Mouse (Mus musculus) embryonic facial prominence, embryonic 14.5 days (tissue): ENCODE measurements at regions not wholly inside any gene's neighbourhood (a gene's known extent, or its start where the extent isn't known, plus 50 kb on each side); places are given as distances from the start of the nearest gene placed in this dataset.

Experiments
- ATAC-seq: fragments of 200-750 bp; cut with Nextera tagmentation; 2 replicates; pipeline ENCODE4 v1.8.0; 2017; ENCODE audit warnings: low read depth, moderate number of reproducible peaks, moderate TSS enrichment
- DNase-seq: peaks from one replicate; pipeline ENCODE4 v3.0.0-alpha.2; 2015; ENCODE audit warnings: low spot score
- H3K27ac ChIP-seq: fragments of 300-500 bp; sonication (generic); replicated peaks from 2 replicates; pipeline ENCODE4 v1.5.1; 2014; ENCODE audit warnings: low read depth, mild to moderate bottlenecking, low read length, moderate library complexity
- H3K27me3 ChIP-seq: fragments of 300-500 bp; sonication (generic); replicated peaks from 2 replicates; pipeline ENCODE4 v1.6.1; 2014; ENCODE audit warnings: low read length; ENCODE audit not compliant: control insufficient read depth, insufficient read depth
- H3K36me3 ChIP-seq: fragments of 300-500 bp; sonication (generic); 2 replicates; pipeline ENCODE4 v1.6.1; 2014; ENCODE audit warnings: low read length, mixed read lengths; ENCODE audit not compliant: control insufficient read depth, insufficient read depth
- H3K4me1 ChIP-seq: fragments of 300-500 bp; sonication (generic); 2 replicates; pipeline ENCODE4 v1.6.1; 2014; ENCODE audit warnings: antibody characterized with exemption, low read length; ENCODE audit not compliant: control insufficient read depth, insufficient read depth
- H3K4me2 ChIP-seq: fragments of 300-500 bp; sonication (generic); 2 replicates; pipeline ENCODE4 v1.6.1; 2014; ENCODE audit warnings: low read depth, mild to moderate bottlenecking, low read length, moderate library complexity, mixed read lengths
- H3K4me3 ChIP-seq: fragments of 300-500 bp; sonication (generic); 2 replicates; pipeline ENCODE4 v1.5.1; 2014; ENCODE audit warnings: low read depth, mild to moderate bottlenecking, low read length
- H3K9ac ChIP-seq: fragments of 300-500 bp; sonication (generic); 2 replicates; pipeline ENCODE4 v1.6.1; 2014; ENCODE audit warnings: low read depth, mild to moderate bottlenecking, low read length, moderate library complexity, mixed read lengths
- H3K9me3 ChIP-seq: fragments of 300-500 bp; sonication (generic); 2 replicates; pipeline ENCODE4 v1.6.1; 2016; ENCODE audit warnings: low read length; ENCODE audit not compliant: control insufficient read depth
- WGBS: fragments of 180-500 bp; shearing (Covaris S2); extraction: QIAGEN DNeasy Blood & Tissue Kit; methylation state at CpG from one replicate; pipeline ENCODE4 v1.1.7; 2014; 5-methylcytosine and 5-hydroxymethylcytosine counted together

DNA sequence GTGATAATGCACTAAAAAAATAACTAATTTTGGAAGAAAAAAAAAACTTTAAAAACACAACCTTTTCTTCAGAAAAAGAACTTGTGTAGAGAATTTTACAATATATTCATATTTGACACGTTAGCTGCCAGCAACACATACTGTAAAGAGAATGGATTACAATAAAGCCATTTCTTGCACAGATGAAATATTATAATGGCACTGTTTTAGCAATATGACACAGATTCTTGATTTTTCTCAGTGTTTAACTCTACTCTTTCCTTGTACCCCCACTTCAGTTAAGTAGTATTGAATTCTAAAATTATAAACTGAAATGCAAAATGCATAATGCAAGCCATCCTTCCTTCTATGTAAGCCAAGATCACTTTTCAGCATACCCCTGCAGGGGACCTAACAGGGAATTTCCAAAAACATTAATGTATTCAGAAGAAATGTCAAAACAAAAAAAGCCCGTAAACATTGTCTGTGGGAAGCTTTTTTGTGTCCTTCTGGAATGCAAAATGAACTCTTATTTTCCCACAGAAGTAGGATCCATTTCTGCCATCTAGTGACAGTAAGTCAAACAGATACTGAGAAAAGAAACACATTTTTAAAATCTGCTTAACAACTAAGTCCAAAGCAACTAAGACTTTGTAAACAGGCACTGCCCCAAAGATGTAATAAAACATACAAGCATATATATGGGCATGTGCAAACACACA lies 501.1 kb upstream of the Arrdc3 start:
- Histone ChIP-seq H3K4me3 (no peak overlapping the region), H3K36me3 (no peaks in the 10 kb centered on the region), H3K9ac (no peak overlapping the region), H3K9me3 (no peaks in the 10 kb centered on the region), H3K27ac (no peak overlapping the region), H3K27me3 (no peaks in the 10 kb centered on the region), H3K4me2 (no peak overlapping the region), H3K4me1 (no peaks in the 10 kb centered on the region)
- no peak for ATAC-seq
- peak; percentile 72 for DNase-seq
- WGBS: 42% methylated on average over 2 of the region's 2 CpGs

DNA sequence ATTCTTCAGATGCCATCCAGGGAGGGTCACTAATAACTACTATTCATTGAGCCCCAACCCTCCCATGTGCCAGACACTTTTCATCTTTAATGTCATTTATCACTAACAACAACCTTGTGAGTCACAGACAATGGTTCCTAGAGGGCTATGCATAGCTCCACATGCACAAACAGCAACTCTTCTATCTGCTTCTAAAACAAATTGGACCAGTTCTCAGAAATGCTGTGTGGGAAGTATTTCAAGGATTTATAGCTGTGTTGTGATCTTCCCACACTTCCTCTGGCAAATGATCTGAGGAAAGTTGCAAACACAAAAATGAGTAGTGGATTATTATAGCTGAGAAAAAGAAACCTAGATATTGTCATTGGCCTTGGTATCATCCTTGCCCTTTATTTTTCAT lies 474.3 kb upstream of the Arrdc3 start:
- Histone ChIP-seq H3K9me3 (no peaks in the 10 kb centered on the region), H3K9ac (no peak overlapping the region), H3K4me3 (no peak overlapping the region), H3K27ac (no peak overlapping the region), H3K36me3 (no peaks in the 10 kb centered on the region), H3K27me3 (no peaks in the 10 kb centered on the region), H3K4me1 (no peaks in the 10 kb centered on the region), H3K4me2 (no peak overlapping the region)
- no peak for ATAC-seq
- DNase-seq: no peak

DNA sequence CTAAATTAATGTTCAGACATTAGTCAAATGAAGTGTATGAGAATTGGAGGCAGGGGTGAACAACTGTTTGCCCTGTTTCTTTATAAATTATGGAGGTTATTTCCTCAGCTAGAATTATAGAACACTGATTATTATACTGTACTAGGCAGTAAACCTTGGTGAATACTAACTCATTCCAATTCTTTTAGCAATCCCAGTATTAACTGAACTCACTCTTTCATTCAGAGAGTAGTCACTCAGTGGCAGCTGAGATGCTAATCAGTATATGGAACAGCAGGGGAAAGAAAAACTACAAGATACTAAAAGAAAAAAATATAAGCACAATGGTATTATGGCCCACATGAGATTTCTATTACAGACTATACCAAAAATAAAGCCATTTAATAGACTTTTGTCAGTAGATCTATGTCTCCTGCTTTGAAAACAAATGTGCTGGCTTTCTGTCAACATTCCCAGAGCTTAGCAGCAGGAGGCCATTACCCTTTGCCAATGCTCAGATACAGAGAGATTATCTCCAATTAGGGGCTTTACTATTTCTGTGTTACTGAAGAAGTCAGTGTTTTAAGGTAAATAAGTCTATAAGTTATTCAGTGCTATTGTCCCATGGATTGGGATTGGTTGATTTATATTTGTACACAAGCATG lies 473.3 kb upstream of the Arrdc3 start:
- H3K27ac ChIP-seq: no peak overlapping the region
- no peak for ATAC-seq

DNA sequence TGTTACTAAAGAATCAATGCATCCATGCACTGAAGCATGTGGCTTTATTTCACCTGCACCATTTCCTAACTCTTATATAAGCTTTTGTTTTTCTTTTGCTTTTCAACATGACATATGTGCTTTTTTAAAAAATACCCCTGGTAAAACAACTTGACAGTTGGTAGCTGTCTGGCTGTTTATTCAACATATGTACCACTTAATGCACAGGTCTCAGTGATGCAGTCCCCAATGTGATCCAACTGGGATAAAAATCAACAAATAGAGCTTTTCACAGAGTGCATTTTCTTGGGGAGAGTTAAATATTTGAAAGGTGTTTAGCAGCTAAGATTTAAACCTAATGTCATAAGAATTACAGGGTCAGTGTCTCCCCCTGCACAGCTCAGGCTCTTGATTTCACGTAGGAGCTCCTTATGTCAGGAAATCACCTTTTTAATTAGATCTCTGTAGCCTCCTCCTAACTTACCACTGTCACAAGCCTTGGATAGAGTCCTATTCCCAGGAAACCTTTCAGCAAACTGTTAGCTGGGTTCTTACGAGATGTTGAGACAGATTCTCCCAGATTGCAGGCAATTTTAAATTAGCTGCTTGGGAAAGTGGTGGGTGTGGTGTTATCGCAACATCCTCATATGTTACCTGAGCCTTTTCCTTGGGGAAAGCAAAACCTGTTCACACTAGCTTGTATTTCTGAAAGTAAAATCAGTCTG lies 464.6 kb upstream of the Arrdc3 start:
- Histone ChIP-seq H3K4me1 (no peaks in the 10 kb centered on the region), H3K4me3 (no peak overlapping the region), H3K4me2 (no peak overlapping the region), H3K9me3 (no peaks in the 10 kb centered on the region), H3K9ac (no peak overlapping the region), H3K27ac (no peak overlapping the region), H3K36me3 (no peaks in the 10 kb centered on the region), H3K27me3 (no peaks in the 10 kb centered on the region)
- DNase-seq (peak; percentile 17), ATAC-seq (peak; percentile 41; the same call in 1 of the 2 replicates)
- 50% methylated on average over 3 of the region's 3 CpGs for WGBS

More for the DNA sequence above, 473.3 kb upstream of the Arrdc3 start:
- Histone ChIP-seq H3K4me1 (no peaks in the 10 kb centered on the region), H3K9me3 (no peaks in the 10 kb centered on the region), H3K4me3 (no peak overlapping the region), H3K36me3 (no peaks in the 10 kb centered on the region), H3K4me2 (no peak overlapping the region), H3K9ac (no peak overlapping the region), H3K27me3 (no peaks in the 10 kb centered on the region)
- peak; percentile 10 for DNase-seq

DNA sequence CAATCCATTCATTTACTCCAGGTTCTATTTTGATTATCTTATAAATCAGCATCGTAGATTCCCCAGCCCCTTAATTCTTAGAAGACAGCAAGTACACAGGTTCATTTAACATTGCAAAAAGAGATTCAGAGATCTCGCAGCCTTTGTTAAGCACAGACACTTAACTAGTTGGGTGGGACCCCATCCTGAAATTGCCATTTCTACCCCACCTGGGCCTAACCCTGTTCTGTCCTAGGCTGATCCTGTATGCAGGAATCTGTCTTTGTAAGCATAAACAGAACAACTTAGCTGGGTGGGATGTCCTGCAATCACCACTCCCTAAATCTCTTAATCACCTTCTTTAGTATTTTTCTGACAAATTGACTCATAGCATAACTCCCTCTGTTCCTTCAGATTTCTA lies 462.8 kb upstream of the Arrdc3 start:
- Histone ChIP-seq H3K9me3 (no peaks in the 10 kb centered on the region), H3K4me3 (no peak overlapping the region), H3K4me2 (no peak overlapping the region), H3K9ac (no peak overlapping the region), H3K27me3 (no peaks in the 10 kb centered on the region), H3K27ac (no peak overlapping the region), H3K4me1 (no peaks in the 10 kb centered on the region), H3K36me3 (no peaks in the 10 kb centered on the region)
- ATAC-seq (no peak), DNase-seq (no peak)
- 85% methylated on average over 2 of the region's 2 CpGs for WGBS
